Mouse (Mus musculus) megakaryocyte-erythroid progenitor cell, adult 5-6 weeks (primary cell): ENCODE results near the gene Tbc1d9b. TPM values are rescaled to one million over a fixed set of nuclear protein-coding genes. Genes with fewer than 3 reads are reported as not detected.

Experiments used
- total RNA-seq, 2 experiments: library from RNA; stranded (forward) in 1 of 2; stranded (reverse) in 1 of 2; fragments of 200-1000, 215-1000 nt in 1 of 2; fragments of >200 nt in 1 of 2; fragmentation: Nextera tagmentation in 1 of 2; gene quantifications; 2 replicates each; pipeline ENCODE4 v1.2.3; 2014 to 2017

Gene Tbc1d9b
- total RNA-seq, 2 experiments from 2014 or later: 40.5 to 56.7 TPM

Other genes with a start within 250 kb of the Tbc1d9b start
- 1.4 and 5.6 TPM in 2 replicates for gene Rasgef1c, start 229.6 kb upstream of the Tbc1d9b start, total RNA-seq (2014; fragmentation: Nextera tagmentation)
- gene Rasgef1c, start 229.6 kb upstream of the Tbc1d9b start, total RNA-seq (2017): 1.2 TPM in 2 replicates
- gene Rnf130, start 106.0 kb upstream of the Tbc1d9b start, total RNA-seq (2014; fragmentation: Nextera tagmentation): 63.4 and 63.8 TPM in 2 replicates
- gene Rnf130, start 106.0 kb upstream of the Tbc1d9b start, total RNA-seq (2017): 115 and 134 TPM in 2 replicates
- 10.5 and 15.8 TPM in 2 replicates for gene Mrnip, start 43.0 kb downstream of the Tbc1d9b start, total RNA-seq (2014; fragmentation: Nextera tagmentation)
- 9.9 and 17.8 TPM in 2 replicates for gene Mrnip, start 43.0 kb downstream of the Tbc1d9b start, total RNA-seq (2017)
- 69.3 and 129 TPM in 2 replicates for gene Sqstm1, start 79.4 kb downstream of the Tbc1d9b start, total RNA-seq (2014; fragmentation: Nextera tagmentation)
- 339 and 435 TPM in 2 replicates for gene Sqstm1, start 79.4 kb downstream of the Tbc1d9b start, total RNA-seq (2017)
- gene Mgat4b, start 79.5 kb downstream of the Tbc1d9b start, total RNA-seq (2014; fragmentation: Nextera tagmentation): 27.8 and 40.6 TPM in 2 replicates
- gene Mgat4b, start 79.5 kb downstream of the Tbc1d9b start, total RNA-seq (2017): 11.1 and 14.5 TPM in 2 replicates
- gene Ltc4s, start 107.2 kb downstream of the Tbc1d9b start, total RNA-seq (2014; fragmentation: Nextera tagmentation): 3.1 and 3.4 TPM in 2 replicates
- 12.7 TPM in 1 of 2 replicates, not detected in the other for gene Ltc4s, start 107.2 kb downstream of the Tbc1d9b start, total RNA-seq (2017)
- gene Maml1, start 160.9 kb downstream of the Tbc1d9b start, total RNA-seq (2014; fragmentation: Nextera tagmentation): 9.6 and 9.7 TPM in 2 replicates
- gene Maml1, start 160.9 kb downstream of the Tbc1d9b start, total RNA-seq (2017): 2.9 and 3.5 TPM in 2 replicates
- gene Canx, start 194.3 kb downstream of the Tbc1d9b start, total RNA-seq (2014; fragmentation: Nextera tagmentation): 331 and 366 TPM in 2 replicates
- gene Canx, start 194.3 kb downstream of the Tbc1d9b start, total RNA-seq (2017): 1,306 and 1,380 TPM in 2 replicates
- gene Cby3, start 223.1 kb downstream of the Tbc1d9b start, total RNA-seq (2014; fragmentation: Nextera tagmentation): 1.0 TPM in 1 of 2 replicates, not detected in the other
- gene Cby3, start 223.1 kb downstream of the Tbc1d9b start, total RNA-seq (2017): not detected in 2 replicates
- 618 and 682 TPM in 2 replicates for gene Hnrnph1, start 245.6 kb downstream of the Tbc1d9b start, total RNA-seq (2014; fragmentation: Nextera tagmentation)
- gene Hnrnph1, start 245.6 kb downstream of the Tbc1d9b start, total RNA-seq (2017): 798 and 1,044 TPM in 2 replicates